Mouse (Mus musculus) erythroblast, embryonic 14.5 days (primary cell): ENCODE results near the gene Rhd.

Source experiments
- GATA1 ChIP-seq: IDR thresholded peaks from 2 replicates; pipeline ENCODE4 v1.6.1; 2012; ENCODE audit warnings: low read length, inconsistent platforms, mixed read lengths
- TAL1 ChIP-seq: IDR thresholded peaks from 3 replicates; pipeline ENCODE4 v1.6.1; 2012; ENCODE audit warnings: low read length, inconsistent platforms, mixed read lengths

DNA sequence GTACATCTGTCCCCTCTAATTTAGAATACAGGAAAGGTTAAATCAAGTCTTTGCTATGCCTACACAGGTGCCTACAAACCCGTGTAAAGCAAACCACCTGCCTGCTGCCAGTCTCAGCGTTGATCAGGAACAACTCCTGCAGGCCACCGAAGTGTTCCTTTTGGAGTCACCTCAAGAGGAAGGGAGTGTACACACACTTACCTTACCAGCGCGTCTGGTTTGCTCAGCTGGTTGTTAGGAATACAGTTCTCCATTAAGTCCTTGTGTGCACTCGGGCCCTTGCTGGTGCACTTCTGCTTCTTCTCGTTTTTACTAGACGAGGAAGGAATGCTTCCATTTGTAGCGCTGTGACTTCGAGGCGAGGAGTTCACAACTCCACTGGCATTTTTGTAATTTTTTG is 36.5 kb upstream of the Rhd start:
- no peak for TF ChIP-seq TAL1
- TF ChIP-seq GATA1: no peak
